ENCODE assay signal across 30 mouse cellular contexts in the genomic region with DNA sequence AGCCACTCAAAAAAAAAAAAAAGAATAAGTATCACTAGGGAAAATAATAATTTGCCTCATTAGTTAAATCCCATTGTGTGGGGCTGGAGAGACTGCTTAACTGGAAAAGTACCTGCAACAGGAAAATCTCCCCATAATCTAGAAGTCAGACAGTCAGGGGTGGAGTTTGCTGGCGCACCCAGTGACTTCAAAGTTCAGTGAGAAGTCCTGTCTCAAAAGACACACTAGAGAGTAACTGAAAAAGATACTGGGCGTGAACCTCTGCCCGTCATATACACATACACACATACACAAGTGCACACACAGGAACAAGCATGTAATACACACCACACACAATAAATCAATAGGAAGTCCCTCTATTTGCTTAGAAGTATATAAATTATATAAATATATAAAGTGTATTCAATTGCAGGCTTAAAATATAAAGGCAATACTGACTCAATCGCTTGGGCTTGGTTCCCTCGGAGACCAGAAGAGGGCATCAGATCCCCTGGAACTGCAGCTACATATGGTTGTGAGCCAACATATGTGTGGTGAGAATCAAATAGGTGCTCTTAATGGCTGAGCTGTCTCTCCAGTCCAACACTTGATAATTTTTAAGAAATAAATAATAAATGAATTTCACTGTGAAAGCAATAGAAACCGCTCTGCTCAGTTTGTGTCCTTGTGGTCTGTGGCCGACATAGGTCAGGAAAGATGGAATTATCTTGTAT.
A peak's percentile ranks its signal among the peaks of the same experiment; 100 is the strongest.
DNase-seq lines count a peak whose midpoint lies in the region; ATAC-seq and TF ChIP-seq lines count a peak whose summit lies in the region.
"Had no signal": no experiment of that assay in that cellular context is flagged by ENCODE, and none has a peak within 500 bp of the region (broad histone marks: within the 10 kb centered on the region; RNA-seq: fewer than 3 reads in every experiment).

No protein-coding gene starts in this region.

- WGBS in kidney, embryonic 14.5 days: 89% methylated on average over 7 of the region's 7 CpGs
- WGBS in intestine, postnatal 0 days: 62% methylated on average over 7 of the region's 7 CpGs
- 36% methylated on average over 7 of the region's 7 CpGs for WGBS in small intestine, adult 2 months

- H3K36me3 ChIP-seq in kidney, embryonic 14.5 days (ENCODE audit: control insufficient read depth, insufficient read depth, low read length): no peaks in the 10 kb centered on the region
- no peaks in the 10 kb centered on the region for H3K36me3 ChIP-seq in E14TG2a.4 (ENCODE audit: insufficient read depth, low read length)
- H3K36me3 ChIP-seq in intestine, postnatal 0 days (ENCODE audit: control insufficient read depth, insufficient read depth): no peaks in the 10 kb centered on the region
- H3K36me3 ChIP-seq in small intestine, adult 2 months (ENCODE audit: control insufficient read depth, insufficient read depth, low read length): no peaks in the 10 kb centered on the region
- H3K36me3 ChIP-seq: embryonic facial prominence, embryonic 12.5 days; forebrain, embryonic 10.5 days; hindbrain, embryonic 10.5 days; hindbrain, embryonic 15.5 days; limb, embryonic 13.5 days; liver, embryonic 13.5 days; midbrain, embryonic 12.5 days; neural tube, embryonic 12.5 days had no signal

- H3K4me2 ChIP-seq in kidney, embryonic 14.5 days (replicated peaks; ENCODE audit: low read depth, low read length): no peak overlapping the region
- H3K4me2 ChIP-seq in intestine, postnatal 0 days (replicated peaks; ENCODE audit: low read depth): peak overlapping the region; percentile 21; the same call in 1 of the 2 replicates
- H3K4me2 ChIP-seq: embryonic facial prominence, embryonic 12.5 days; hindbrain, embryonic 15.5 days; limb, embryonic 13.5 days; liver, embryonic 13.5 days; midbrain, embryonic 12.5 days; neural tube, embryonic 12.5 days had no signal

- no peaks in the 10 kb centered on the region for H3K9me3 ChIP-seq in kidney, embryonic 14.5 days (ENCODE audit: control insufficient read depth, low read length)
- no peaks in the 10 kb centered on the region for H3K9me3 ChIP-seq in E14TG2a.4 (ENCODE audit: low read length)
- no peaks in the 10 kb centered on the region for H3K9me3 ChIP-seq in intestine, postnatal 0 days (ENCODE audit: control insufficient read depth)
- H3K9me3 ChIP-seq: embryonic facial prominence, embryonic 12.5 days; forebrain, embryonic 10.5 days; hindbrain, embryonic 10.5 days; hindbrain, embryonic 15.5 days; limb, embryonic 13.5 days; liver, embryonic 13.5 days; megakaryocyte, embryonic 14.5 days; midbrain, embryonic 12.5 days; neural tube, embryonic 12.5 days had no signal

- no peak overlapping the region for H3K9ac ChIP-seq in kidney, embryonic 14.5 days (ENCODE audit: low read depth, low read length)
- H3K9ac ChIP-seq in intestine, postnatal 0 days (ENCODE audit: low read depth, low read length): no peak overlapping the region
- H3K9ac ChIP-seq: embryonic facial prominence, embryonic 12.5 days; hindbrain, embryonic 15.5 days; limb, embryonic 13.5 days; liver, embryonic 13.5 days; midbrain, embryonic 12.5 days; neural tube, embryonic 12.5 days had no signal

- no peaks in the 10 kb centered on the region for H3K27me3 ChIP-seq in kidney, embryonic 14.5 days (ENCODE audit: control insufficient read depth, insufficient read depth, low read length)
- H3K27me3 ChIP-seq in E14TG2a.4 (ENCODE audit: insufficient read depth, low read length): no peaks in the 10 kb centered on the region
- no peaks in the 10 kb centered on the region for H3K27me3 ChIP-seq in intestine, postnatal 0 days (replicated peaks; ENCODE audit: control insufficient read depth, insufficient read depth, low read length)
- no peaks in the 10 kb centered on the region for H3K27me3 ChIP-seq in small intestine, adult 2 months (ENCODE audit: control insufficient read depth, insufficient read depth, low read length)
- H3K27me3 ChIP-seq: embryonic facial prominence, embryonic 12.5 days; hindbrain, embryonic 15.5 days; limb, embryonic 13.5 days; liver, embryonic 13.5 days; megakaryocyte, embryonic 14.5 days; midbrain, embryonic 12.5 days; neural tube, embryonic 12.5 days had no signal

- H3K27ac ChIP-seq in kidney, embryonic 14.5 days (ENCODE audit: low read depth, low read length): no peak overlapping the region
- H3K27ac ChIP-seq in intestine, postnatal 0 days (ENCODE audit: low read depth, low read length): peak overlapping the region; percentile 58
- H3K27ac ChIP-seq in small intestine, adult 2 months (ENCODE audit: insufficient read depth, low read depth, low read length): peak overlapping the region; percentile 98
- H3K27ac ChIP-seq: embryonic facial prominence, embryonic 12.5 days; forebrain, embryonic 10.5 days; gastrocnemius, adult 2 months; hindbrain, embryonic 10.5 days; hindbrain, embryonic 15.5 days; limb, embryonic 13.5 days; liver, embryonic 13.5 days; midbrain, embryonic 12.5 days; neural tube, embryonic 12.5 days had no signal

- no peaks in the 10 kb centered on the region for H3K4me1 ChIP-seq in kidney, embryonic 14.5 days (ENCODE audit: control insufficient read depth, insufficient read depth, low read length)
- H3K4me1 ChIP-seq in E14TG2a.4 (replicated peaks; ENCODE audit: low read depth, low read length): no peaks in the 10 kb centered on the region
- no peaks in the 10 kb centered on the region for H3K4me1 ChIP-seq in intestine, postnatal 0 days (replicated peaks; ENCODE audit: control insufficient read depth, insufficient read depth, low read length)
- peaks cover 15% of the 10 kb centered on the region; the same call in 1 of the 2 replicates for H3K4me1 ChIP-seq in small intestine, adult 2 months (ENCODE audit: control insufficient read depth, insufficient read depth, insufficient read length, low read length)
- H3K4me1 ChIP-seq: embryonic facial prominence, embryonic 12.5 days; hindbrain, embryonic 10.5 days; hindbrain, embryonic 15.5 days; limb, embryonic 13.5 days; liver, embryonic 13.5 days; megakaryocyte, embryonic 14.5 days; midbrain, embryonic 12.5 days; neural tube, embryonic 12.5 days had no signal

- no peak for TF ChIP-seq POLR2A in small intestine, adult 2 months (IDR thresholded peaks at IDR 0.05; ENCODE audit: low read depth, low read length)

- DNase-seq in kidney, adult 11 months: peak; percentile 12
- DNase-seq in left cerebral cortex, adult 8-10 months (ENCODE audit: low spot score in 2 of 2): no peak
- DNase-seq in T-cell, adult 2 months (ENCODE audit: low spot score): no peak
- no peak for DNase-seq in spleen, postnatal 4 days (ENCODE audit: low spot score in 2 of 2)
- DNase-seq: adrenal gland, postnatal 25 days; cerebellum, adult 11-12 months; cerebellum, adult 9-11 months; embryo, embryonic 11 days; gastrocnemius, adult 2 months; heart, postnatal 14 days; liver, embryonic 13.5 days; lung, adult 18-20 months; lung, postnatal 4 days; right cerebral cortex, adult 18-20 months had no signal

- 0 out of 2 replicates have a peak, but pooled peaks have one; percentile 2 for TF ChIP-seq CTCF in E14TG2a.4 (conservative IDR thresholded peaks at IDR 0.05; ENCODE audit: low read length)
- TF ChIP-seq CTCF in intestine, postnatal 0 days (IDR thresholded peaks at IDR 0.05; ENCODE audit: low read depth): peak; percentile 57
- TF ChIP-seq CTCF in small intestine, adult 2 months (IDR thresholded peaks at IDR 0.05; ENCODE audit: extremely low read depth, insufficient read length, insufficient replicate concordance, low read depth, low read length): peak; percentile 38; the same call in 1 of the 2 replicates

- ATAC-seq in kidney, embryonic 14.5 days (ENCODE audit: low FRiP score, low TSS enrichment): no peak
- peak; percentile 75 for ATAC-seq in intestine, postnatal 0 days
- ATAC-seq: forebrain, embryonic 16.5 days; inflammation-experienced regulatory T-cells, adult 6 months; lung, postnatal 0 days had no signal

- H3K4me3 ChIP-seq in kidney, embryonic 14.5 days (ENCODE audit: low read length): no peak overlapping the region
- no peak overlapping the region for H3K4me3 ChIP-seq in E14TG2a.4 (replicated peaks; ENCODE audit: low read length)
- H3K4me3 ChIP-seq in intestine, postnatal 0 days (ENCODE audit: low read depth, low read length): no peak overlapping the region
- peak overlapping the region; percentile 11; the same call in 1 of the 2 replicates for H3K4me3 ChIP-seq in small intestine, adult 2 months (ENCODE audit: low read depth, low read length)
- H3K4me3 ChIP-seq: embryonic facial prominence, embryonic 12.5 days; forebrain, embryonic 10.5 days; gastrocnemius, adult 2 months; hindbrain, embryonic 10.5 days; hindbrain, embryonic 15.5 days; limb, embryonic 13.5 days; liver, embryonic 13.5 days; megakaryocyte, embryonic 14.5 days; midbrain, embryonic 12.5 days; myocyte; neural tube, embryonic 12.5 days had no signal

Comparison
In these comparisons a context has a peak if more than half of its experiments do, and no peak if none do; other contexts are left out.
1. CTCF ChIP-seq: peak in every context shown above with its lines; median percentile 57 in intestine, postnatal 0 days; 38 in small intestine, adult 2 months; 2 in E14TG2a.4.